Mouse (Mus musculus) thymus, adult 2 months (tissue): ENCODE measurements around the gene Dnajb5. TPM values are rescaled to one million over a fixed set of nuclear protein-coding genes. Genes with fewer than 3 reads are reported as not detected.
"Not testable (repeated sequence)": the region's sequence is repeated elsewhere in the genome, so short reads cannot be mapped to it uniquely, and the experiment has no call there.

ENCODE experiments used
- DNase-seq: peaks from one replicate; pipeline ENCODE4 v3.0.0; 2021
- H3K27ac ChIP-seq: fragments of 200-500 bp; 2 replicates; pipeline ENCODE4 v1.5.1; 2012; ENCODE audit warnings: low read length, control low read depth; ENCODE audit not compliant: control insufficient read depth, insufficient read depth
- H3K27me3 ChIP-seq: fragments of 200-500 bp; 2 replicates; pipeline ENCODE4 v1.6.1; 2012; ENCODE audit warnings: mild to moderate bottlenecking, low read length, moderate library complexity, mixed read lengths; ENCODE audit not compliant: control insufficient read depth, insufficient read depth
- H3K36me3 ChIP-seq: fragments of 200-500 bp; 2 replicates; pipeline ENCODE4 v1.6.1; 2012; ENCODE audit warnings: mild to moderate bottlenecking, low read length, moderate library complexity; ENCODE audit not compliant: control insufficient read depth, insufficient read depth
- H3K4me1 ChIP-seq: fragments of 200-500 bp; replicated peaks from 2 replicates; pipeline ENCODE4 v1.6.1; 2012; ENCODE audit warnings: low read length; ENCODE audit not compliant: control insufficient read depth, insufficient read depth
- H3K4me3 ChIP-seq: fragments of 200-500 bp; 2 replicates; pipeline ENCODE4 v1.5.1; 2012; ENCODE audit warnings: mild to moderate bottlenecking, low read length, control low read depth, moderate library complexity; ENCODE audit not compliant: control insufficient read depth, insufficient read depth
- CTCF ChIP-seq: fragments of 200-500 bp; IDR thresholded peaks from 2 replicates; pipeline ENCODE4 v1.5.1; 2012; ENCODE audit warnings: mild to moderate bottlenecking, control low read depth, low read length, moderate library complexity, borderline replicate concordance; ENCODE audit not compliant: control insufficient read depth, poor library complexity, insufficient read depth; ENCODE audit errors: extremely low read depth
- POLR2A ChIP-seq: fragments of 200-500 bp; IDR thresholded peaks from 2 replicates; pipeline ENCODE4 v1.6.1; 2012; ENCODE audit warnings: mild to moderate bottlenecking, low read length, control low read depth, moderate library complexity; ENCODE audit not compliant: control insufficient read depth, poor library complexity, insufficient read depth; ENCODE audit errors: extremely low read depth
- WGBS: fragments of 180-500 bp; shearing (Covaris S2); methylation state at CpG from one replicate; pipeline ENCODE4 v1.1.7; 2018; 5-methylcytosine and 5-hydroxymethylcytosine counted together
- polyA plus RNA-seq: library from polyadenylated mRNA; depleted of rRNA; stranded (reverse); fragments of >200 nt; gene quantifications from 2 replicates; pipeline ENCODE4 v1.2.3, GENCODE M21; 2012

The Dnajb5 gene
- polyA plus RNA-seq, 1 experiment, result 12.6 TPM

DNA sequence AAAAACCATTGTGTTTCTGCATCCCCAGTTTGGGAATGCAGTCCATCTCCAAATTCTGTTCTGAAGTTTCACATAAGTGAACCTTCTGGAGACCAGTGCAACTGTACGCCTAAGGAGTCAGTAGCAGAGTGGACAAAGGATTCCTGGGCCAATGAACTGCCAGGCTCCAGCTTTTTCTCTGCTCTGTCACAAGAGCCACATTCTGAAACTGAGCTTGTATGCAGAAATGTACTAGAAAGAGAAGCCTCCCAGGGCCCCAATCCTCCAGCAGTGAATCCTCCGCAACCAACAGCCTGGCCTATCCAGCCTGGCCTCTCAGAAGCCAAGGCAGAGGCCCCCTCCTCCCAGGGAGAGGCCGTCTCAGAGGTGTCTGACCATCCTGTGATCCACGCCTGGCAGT lies 23.3 kb downstream of the Dnajb5 start:
- no peaks in the 10 kb centered on the region for H3K36me3 ChIP-seq
- DNase-seq, result no peak
- no peak for TF ChIP-seq POLR2A
- TF ChIP-seq CTCF, result no peak
- 96% methylated on average over 4 of the region's 4 CpGs for WGBS
- no peaks in the 10 kb centered on the region for H3K4me1 ChIP-seq
- no peak overlapping the region for H3K4me3 ChIP-seq
- H3K27me3 ChIP-seq, result no peaks in the 10 kb centered on the region
- no peak overlapping the region for H3K27ac ChIP-seq

DNA sequence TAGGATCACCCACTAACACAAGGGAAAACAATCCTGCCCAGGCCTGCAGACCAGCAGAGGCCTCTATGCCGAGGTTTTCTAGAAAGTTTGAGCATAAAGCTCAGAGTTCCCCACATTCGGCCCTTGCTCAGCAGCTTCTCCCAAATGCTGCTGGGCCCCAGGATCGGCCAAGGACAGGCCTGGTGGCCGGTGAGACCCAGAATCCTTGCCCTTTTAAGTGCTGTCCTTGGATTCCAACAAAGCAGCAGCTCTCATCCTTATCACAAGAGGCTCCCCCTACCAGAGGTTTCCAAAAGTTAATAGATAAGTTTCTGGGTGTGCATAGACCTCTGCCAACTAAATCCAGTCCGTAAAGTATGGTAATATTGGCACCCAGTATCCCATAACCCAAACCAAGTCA lies 24.3 kb downstream of the Dnajb5 start:
- Histone ChIP-seq H3K27ac (no peak overlapping the region), H3K27me3 (no peaks in the 10 kb centered on the region), H3K4me3 (no peak overlapping the region), H3K4me1 (no peaks in the 10 kb centered on the region), H3K36me3 (peaks cover 3% of the 10 kb centered on the region; the same call in 1 of the 2 replicates)
- no peak for DNase-seq
- WGBS, result 94% methylated on average over 5 of the region's 5 CpGs
- TF ChIP-seq CTCF (no peak), POLR2A (no peak)

DNA sequence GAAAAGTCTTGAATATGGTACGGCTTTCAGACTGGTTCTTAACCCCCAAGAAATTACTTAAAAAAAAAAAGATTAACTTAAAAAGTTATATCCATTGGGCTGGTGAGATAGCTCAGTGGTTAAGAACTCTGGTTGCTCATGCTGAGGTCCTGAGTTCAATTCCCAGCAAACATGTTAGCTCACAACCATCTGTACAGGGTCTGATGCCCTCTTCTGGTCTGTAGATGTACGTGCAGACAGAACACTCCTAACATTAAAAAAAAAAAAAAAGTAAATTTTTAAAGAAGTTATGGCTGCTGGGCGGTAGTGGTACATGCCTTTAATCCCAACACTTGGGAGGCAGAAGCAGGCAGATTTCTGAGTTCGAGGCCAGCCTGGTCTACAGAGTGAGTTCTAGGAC lies 28.4 kb downstream of the Dnajb5 start:
- no peaks in the 10 kb centered on the region for H3K27me3 ChIP-seq
- peaks cover 31% of the 10 kb centered on the region for H3K36me3 ChIP-seq
- H3K27ac ChIP-seq, result no peak overlapping the region
- no peak for DNase-seq
- H3K4me3 ChIP-seq, result no peak overlapping the region
- no peaks in the 10 kb centered on the region for H3K4me1 ChIP-seq
- TF ChIP-seq CTCF (no peak), POLR2A (no peak)
- 93% methylated on average over 4 of the region's 4 CpGs for WGBS

DNA sequence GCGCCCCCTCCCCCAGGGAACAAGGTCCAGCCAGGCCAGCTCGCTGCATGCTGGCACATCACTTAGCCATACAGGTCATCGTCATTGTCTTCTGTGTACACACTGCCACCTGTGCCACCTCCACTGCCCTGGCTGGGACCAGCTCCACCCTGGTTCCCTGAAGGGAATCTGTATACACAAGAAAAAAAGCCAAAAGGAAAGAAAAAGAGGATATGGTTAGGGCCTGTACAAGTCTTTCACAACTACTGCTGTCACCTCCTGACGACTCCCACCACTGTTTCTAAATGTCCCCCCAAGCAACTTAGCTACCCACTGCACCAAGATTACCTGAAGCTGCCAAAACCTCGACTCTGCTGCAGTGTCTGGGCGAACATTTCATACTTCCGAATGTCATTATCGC lies 30.9 kb downstream of the Dnajb5 start:
- H3K27ac ChIP-seq, H3K4me3 ChIP-seq, H3K4me1 ChIP-seq, DNase-seq, H3K27me3 ChIP-seq: not testable (repeated sequence)
- WGBS, result 97% methylated on average over 8 of the region's 8 CpGs
- peaks cover 53% of the 10 kb centered on the region for H3K36me3 ChIP-seq

DNA sequence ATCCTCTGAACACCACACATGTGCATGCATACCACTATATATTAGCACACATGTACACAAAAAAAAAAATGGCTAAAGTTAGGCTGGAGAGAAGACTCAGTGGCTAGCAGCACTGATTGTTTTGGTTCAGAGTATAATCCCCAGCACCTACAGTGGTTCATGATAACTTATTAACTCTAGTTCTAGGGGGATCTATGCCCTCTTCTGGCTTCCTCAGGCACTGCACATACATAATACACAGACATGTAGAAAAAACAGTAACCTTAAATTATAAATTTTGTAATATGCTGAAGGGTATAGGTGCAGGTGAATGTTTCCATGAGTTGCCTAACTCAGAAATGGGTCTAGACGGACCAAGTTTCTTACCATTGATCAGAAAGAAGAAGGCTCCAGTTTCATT lies 38.7 kb downstream of the Dnajb5 start:
- Histone ChIP-seq H3K36me3 (peaks cover 94% of the 10 kb centered on the region), H3K27ac (no peak overlapping the region), H3K27me3 (no peaks in the 10 kb centered on the region), H3K4me3 (no peak overlapping the region), H3K4me1 (no peaks in the 10 kb centered on the region)
- WGBS, result 93% methylated on average over 1 of the region's 1 CpGs
- TF ChIP-seq CTCF (no peak), POLR2A (no peak)
- DNase-seq, result no peak

DNA sequence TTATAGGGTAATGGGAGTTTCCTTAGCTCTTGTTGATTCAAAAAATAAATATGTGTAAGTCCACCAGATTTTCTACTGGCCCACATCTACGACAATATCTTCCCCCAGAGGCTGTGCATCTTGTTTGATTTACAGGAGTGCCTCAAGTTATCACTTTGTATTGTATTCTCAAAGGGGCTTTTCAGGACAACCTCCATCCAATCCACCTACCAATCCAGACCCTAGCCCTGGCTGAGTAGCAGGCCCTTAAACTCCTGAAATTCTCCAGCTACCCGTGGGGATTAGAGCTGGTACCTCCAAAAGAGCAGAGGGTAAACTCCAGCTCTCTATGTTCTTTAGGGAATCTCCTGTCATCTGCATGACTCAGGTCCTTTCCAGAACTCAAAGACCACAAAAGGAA lies 48.4 kb downstream of the Dnajb5 start:
- Histone ChIP-seq H3K4me3 (no peak overlapping the region), H3K27me3 (no peaks in the 10 kb centered on the region), H3K27ac (no peak overlapping the region), H3K4me1 (peaks cover 4% of the 10 kb centered on the region), H3K36me3 (peaks cover 26% of the 10 kb centered on the region)
- DNase-seq, result no peak
- WGBS, result 39% methylated on average over 2 of the region's 2 CpGs
- TF ChIP-seq POLR2A (no peak), CTCF (no peak)

DNA sequence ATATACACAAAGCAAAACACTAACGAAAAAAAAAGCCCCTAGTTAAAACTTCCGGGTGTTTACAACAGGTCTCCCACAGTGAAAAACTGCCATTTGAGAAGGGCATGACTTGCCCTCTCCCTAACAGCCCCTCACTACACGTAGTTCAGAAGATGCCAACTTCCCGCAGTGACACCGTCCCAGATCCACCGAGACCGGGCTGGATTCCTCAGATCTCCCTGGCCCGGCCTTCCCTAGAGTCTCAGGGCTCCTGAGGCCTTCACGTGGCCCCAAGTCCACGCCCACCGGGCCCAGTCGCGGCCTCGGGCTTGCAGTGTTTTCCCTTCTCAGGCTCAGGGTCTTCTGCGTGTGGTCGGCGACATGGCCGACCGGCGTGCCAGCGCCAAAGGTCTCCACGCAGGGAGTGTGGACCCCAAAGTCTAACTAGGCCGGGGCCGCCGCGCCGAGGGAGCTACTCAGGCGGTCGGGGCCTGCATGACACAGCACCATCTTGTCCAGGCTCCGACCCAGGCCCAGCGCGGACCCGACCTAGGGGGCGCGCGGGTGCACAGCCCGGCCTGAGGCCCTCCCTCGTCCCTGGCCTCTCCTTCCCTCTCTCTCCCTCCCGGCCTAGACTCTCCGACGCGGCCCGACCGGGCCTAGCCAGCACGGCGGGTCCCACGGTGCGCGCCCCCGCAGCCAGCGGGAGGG lies 50.0 kb downstream of the Dnajb5 start:
- peak overlapping the region; percentile 100 for H3K4me3 ChIP-seq
- under 1% methylated on average over 51 of the region's 51 CpGs for WGBS
- TF ChIP-seq CTCF (0 out of 2 replicates have a peak, but pooled peaks have one; percentile 27), POLR2A (no peak)
- H3K27ac ChIP-seq, result peak overlapping the region; percentile 85
- H3K36me3 ChIP-seq, result peaks cover 11% of the 10 kb centered on the region
- no peaks in the 10 kb centered on the region for H3K27me3 ChIP-seq
- DNase-seq, result peak; percentile 73
- H3K4me1 ChIP-seq, result peaks cover 4% of the 10 kb centered on the region
